Mouse (Mus musculus) neural tube, embryonic 14.5 days (tissue): Measurements from ENCODE around the gene Map3k7. TPM values are rescaled to one million over a fixed set of nuclear protein-coding genes. Genes with fewer than 3 reads are reported as not detected.

Source experiments
- ATAC-seq: fragments of 200-750 bp; cut with Nextera tagmentation; 2 replicates; pipeline ENCODE4 v1.8.0; 2017; ENCODE audit warnings: low read depth, mild to moderate bottlenecking, moderate TSS enrichment, moderate library complexity
- H3K27ac ChIP-seq: fragments of 300-500 bp; sonication (generic); 2 replicates; pipeline ENCODE4 v1.5.1; 2014; ENCODE audit warnings: low read depth, mild to moderate bottlenecking, control low read depth, low read length, moderate library complexity, mixed read lengths
- H3K27me3 ChIP-seq: fragments of 300-500 bp; sonication (generic); 2 replicates; pipeline ENCODE4 v1.6.1; 2014; ENCODE audit warnings: low read length; ENCODE audit not compliant: control insufficient read depth, insufficient read depth
- H3K36me3 ChIP-seq: fragments of 300-500 bp; sonication (generic); 2 replicates; pipeline ENCODE4 v1.6.1; 2014; ENCODE audit warnings: low read length, mixed read lengths; ENCODE audit not compliant: control insufficient read depth, insufficient read depth
- H3K4me1 ChIP-seq: fragments of 300-500 bp; sonication (generic); 2 replicates; pipeline ENCODE4 v1.6.1; 2014; ENCODE audit warnings: low read length; ENCODE audit not compliant: control insufficient read depth, insufficient read depth
- H3K4me2 ChIP-seq: fragments of 300-500 bp; sonication (generic); 2 replicates; pipeline ENCODE4 v1.6.1; 2014; ENCODE audit warnings: mild to moderate bottlenecking, low read depth, low read length, control low read depth
- H3K4me3 ChIP-seq: fragments of 300-500 bp; sonication (generic); 2 replicates; pipeline ENCODE4 v1.5.1; 2014; ENCODE audit warnings: low read depth, low read length, control low read depth, mixed read lengths
- H3K9ac ChIP-seq: fragments of 300-500 bp; sonication (generic); replicated peaks from 2 replicates; pipeline ENCODE4 v1.6.1; 2014; ENCODE audit warnings: low read depth, mild to moderate bottlenecking, control low read depth, low read length, mixed read lengths
- H3K9me3 ChIP-seq: fragments of 300-500 bp; sonication (generic); 2 replicates; pipeline ENCODE4 v1.6.1; 2016; ENCODE audit warnings: low read length; ENCODE audit not compliant: control insufficient read depth
- WGBS: fragments of 180-500 bp; shearing (Covaris S2); extraction: QIAGEN DNeasy Blood & Tissue Kit; methylation state at CpG from one replicate; pipeline ENCODE4 v1.1.7; 2014; 5-methylcytosine and 5-hydroxymethylcytosine counted together
- polyA plus RNA-seq: library from polyadenylated mRNA; unstranded; fragments of >200 nt; fragmentation: Nextera tagmentation; extraction: Ambion mirVana; gene quantifications from 2 replicates; pipeline ENCODE4 v1.2.1, GENCODE M21; 2014

Map3k7 gene
- polyA plus RNA-seq, 1 experiment from 2014 or later: 33.7 TPM

DNA sequence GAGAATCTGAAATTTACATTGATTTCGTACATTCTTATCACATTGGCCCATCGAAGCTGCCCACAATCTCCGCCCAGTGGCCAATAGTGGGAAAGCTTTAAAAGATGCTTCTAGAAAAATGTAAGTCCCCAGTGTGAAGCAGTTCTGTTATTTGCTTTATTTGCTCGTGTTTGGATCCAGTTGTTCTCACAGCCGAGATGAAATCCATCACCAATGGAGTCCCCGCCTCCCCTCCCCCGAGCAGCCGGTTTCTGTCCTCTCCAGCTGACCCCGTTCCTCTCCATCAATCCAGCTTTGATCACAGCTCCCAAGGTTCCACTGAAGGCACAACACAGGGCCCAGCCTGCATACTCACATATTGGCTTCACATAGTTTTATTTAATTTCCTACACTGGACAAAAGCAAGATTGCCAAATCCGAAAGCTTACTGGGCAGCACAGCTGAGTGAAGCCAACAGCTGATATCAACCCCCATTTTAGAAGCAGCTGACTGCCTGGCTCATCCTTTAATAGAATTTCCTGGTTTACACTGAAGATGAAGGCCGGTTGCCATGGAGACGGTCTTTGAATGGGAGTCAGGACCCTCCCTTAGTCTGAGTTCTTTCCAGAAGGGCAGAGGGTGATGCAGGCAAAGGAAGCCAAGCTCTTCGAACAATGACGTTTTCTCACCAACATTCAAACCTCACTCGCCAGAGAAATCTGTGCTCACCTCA lies 78.0 kb downstream of the Map3k7 start:
- H3K4me2 ChIP-seq: no peak overlapping the region
- peak overlapping the region; percentile 55 for H3K27ac ChIP-seq
- no peak overlapping the region for H3K9ac ChIP-seq
- H3K4me1 ChIP-seq: peaks cover 5% of the 10 kb centered on the region; the same call in 1 of the 2 replicates
- H3K4me3 ChIP-seq: no peak overlapping the region
- WGBS: 39% methylated on average over 15 of the region's 15 CpGs
- no peaks in the 10 kb centered on the region for H3K9me3 ChIP-seq
- no peaks in the 10 kb centered on the region for H3K36me3 ChIP-seq
- H3K27me3 ChIP-seq: no peaks in the 10 kb centered on the region
- peak; percentile 76 for ATAC-seq

GRCm38 (mm10) chr4:32045234-32045633 lies 81.3 kb downstream of the Map3k7 start:
- no peak for ATAC-seq
- Histone ChIP-seq H3K36me3 (no peaks in the 10 kb centered on the region), H3K27ac (no peak overlapping the region), H3K4me1 (peaks cover 5% of the 10 kb centered on the region; the same call in 1 of the 2 replicates), H3K27me3 (no peaks in the 10 kb centered on the region), H3K4me2 (no peak overlapping the region), H3K4me3 (no peak overlapping the region), H3K9me3 (no peaks in the 10 kb centered on the region), H3K9ac (no peak overlapping the region)
- 17% methylated on average over 5 of the region's 5 CpGs for WGBS

- Histone ChIP-seq H3K4me3 (no peak overlapping the region), H3K36me3 (no peaks in the 10 kb centered on the region), H3K9me3 (no peaks in the 10 kb centered on the region), H3K9ac (no peak overlapping the region), H3K4me2 (no peak overlapping the region), H3K4me1 (0 out of 2 replicates have a peak, but pooled peaks cover 4% of the 10 kb centered on the region), H3K27ac (no peak overlapping the region), H3K27me3 (no peaks in the 10 kb centered on the region)
- ATAC-seq: peak; percentile 83
- 32% methylated on average over 4 of the region's 4 CpGs for WGBS
These were observed 85.9 kb downstream of the Map3k7 start for GRCm38 (mm10) chr4:32049824-32050223.

- no peak overlapping the region for H3K4me2 ChIP-seq
- no peak overlapping the region for H3K4me3 ChIP-seq
- H3K27ac ChIP-seq: no peak overlapping the region
- no peak for ATAC-seq
- H3K4me1 ChIP-seq: peaks cover 10% of the 10 kb centered on the region; the same call in 1 of the 2 replicates
- no peaks in the 10 kb centered on the region for H3K9me3 ChIP-seq
- no peaks in the 10 kb centered on the region for H3K27me3 ChIP-seq
- 94% methylated on average over 14 of the region's 14 CpGs for WGBS
- H3K9ac ChIP-seq: no peak overlapping the region
- H3K36me3 ChIP-seq: no peaks in the 10 kb centered on the region
These were observed 89.3 kb downstream of the Map3k7 start for GRCm38 (mm10) chr4:32053171-32053570.

DNA sequence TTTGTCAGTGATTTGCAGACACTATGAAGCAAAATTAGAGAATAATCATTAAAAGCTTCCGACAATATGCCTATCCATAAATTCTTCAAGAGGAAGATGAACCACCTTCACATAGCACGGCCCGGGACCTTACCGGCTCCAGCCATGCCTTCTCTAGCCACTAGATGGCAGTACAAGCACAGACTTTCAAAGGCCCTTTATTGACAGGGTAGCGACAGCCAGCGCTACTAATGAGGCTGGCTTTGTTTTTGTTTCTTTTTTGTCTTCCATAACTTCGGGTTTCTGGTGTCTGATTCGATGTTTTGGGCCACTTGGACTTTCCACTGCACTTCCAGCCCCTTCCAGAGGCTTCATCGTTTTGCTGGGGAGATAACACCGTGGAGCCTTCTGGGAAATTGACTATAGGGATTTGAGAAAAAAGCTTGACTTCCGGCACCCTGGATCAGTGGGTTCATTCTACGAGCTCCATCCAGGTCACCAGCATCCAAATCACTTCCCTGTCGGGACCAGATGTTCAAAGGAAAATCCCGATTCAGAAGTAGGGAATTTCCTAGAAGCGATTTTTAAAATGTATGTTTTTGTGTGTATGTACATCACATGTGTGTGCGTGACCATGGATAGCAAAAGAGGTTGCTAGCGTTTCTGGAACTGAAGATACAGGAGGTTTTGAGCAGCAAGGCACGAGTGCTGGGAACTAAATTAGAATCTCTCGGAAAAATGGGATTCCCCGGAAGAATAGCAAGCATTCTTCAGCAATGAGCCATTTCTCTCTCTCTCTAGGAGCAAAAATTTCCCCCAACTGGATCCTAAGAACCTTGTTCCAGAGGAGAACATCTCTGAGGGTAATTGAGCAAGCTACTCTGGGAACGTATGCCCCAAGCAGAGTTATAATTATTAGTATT lies 91.5 kb downstream of the Map3k7 start:
- Histone ChIP-seq H3K9me3 (no peaks in the 10 kb centered on the region), H3K36me3 (no peaks in the 10 kb centered on the region), H3K4me2 (peak overlapping the region; percentile 68), H3K4me1 (peaks cover 9% of the 10 kb centered on the region; the same call in 1 of the 2 replicates), H3K4me3 (peak overlapping the region; percentile 34), H3K27ac (peak overlapping the region; percentile 57), H3K27me3 (no peaks in the 10 kb centered on the region), H3K9ac (peak overlapping the region; percentile 48)
- 23% methylated on average over 21 of the region's 21 CpGs for WGBS
- peak; percentile 91 for ATAC-seq

DNA sequence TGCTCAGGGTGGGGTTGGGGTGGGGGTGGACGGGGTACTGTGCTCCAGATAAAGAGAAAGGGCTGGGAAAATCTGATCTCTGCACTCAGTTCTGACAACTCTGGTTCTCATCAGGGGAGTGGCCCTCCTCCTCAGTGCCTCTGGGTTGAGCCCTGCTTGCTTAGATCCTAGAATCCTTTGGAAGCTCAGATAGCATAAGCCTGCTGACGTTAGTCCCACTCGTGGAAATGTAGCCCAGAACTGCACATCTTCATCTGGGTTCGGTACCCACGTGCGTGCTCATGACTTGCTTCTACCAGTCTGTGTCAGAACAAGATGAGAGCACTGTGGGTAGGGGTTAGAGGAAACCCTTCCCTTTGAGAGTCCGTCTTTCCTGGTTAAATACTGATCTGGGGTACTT lies 92.5 kb downstream of the Map3k7 start:
- no peak for ATAC-seq
- 83% methylated on average over 7 of the region's 7 CpGs for WGBS

GRCm38 (mm10) chr4:32057102-32057501 lies 93.2 kb downstream of the Map3k7 start:
- no peak overlapping the region for H3K27ac ChIP-seq
- H3K9ac ChIP-seq: no peak overlapping the region
- no peaks in the 10 kb centered on the region for H3K27me3 ChIP-seq
- no peak overlapping the region for H3K4me3 ChIP-seq
- 49% methylated on average over 5 of the region's 5 CpGs for WGBS
- ATAC-seq: peak; percentile 62; the same call in 1 of the 2 replicates
- H3K36me3 ChIP-seq: no peaks in the 10 kb centered on the region
- peaks cover 6% of the 10 kb centered on the region; the same call in 1 of the 2 replicates for H3K4me1 ChIP-seq
- no peaks in the 10 kb centered on the region for H3K9me3 ChIP-seq
- no peak overlapping the region for H3K4me2 ChIP-seq

More for the DNA sequence above, 92.5 kb downstream of the Map3k7 start:
- Histone ChIP-seq H3K27me3 (no peaks in the 10 kb centered on the region), H3K4me2 (no peak overlapping the region; the same call in 1 of the 2 replicates), H3K4me3 (no peak overlapping the region), H3K9ac (no peak overlapping the region), H3K27ac (no peak overlapping the region), H3K9me3 (no peaks in the 10 kb centered on the region), H3K36me3 (no peaks in the 10 kb centered on the region), H3K4me1 (peaks cover 6% of the 10 kb centered on the region; the same call in 1 of the 2 replicates)

DNA sequence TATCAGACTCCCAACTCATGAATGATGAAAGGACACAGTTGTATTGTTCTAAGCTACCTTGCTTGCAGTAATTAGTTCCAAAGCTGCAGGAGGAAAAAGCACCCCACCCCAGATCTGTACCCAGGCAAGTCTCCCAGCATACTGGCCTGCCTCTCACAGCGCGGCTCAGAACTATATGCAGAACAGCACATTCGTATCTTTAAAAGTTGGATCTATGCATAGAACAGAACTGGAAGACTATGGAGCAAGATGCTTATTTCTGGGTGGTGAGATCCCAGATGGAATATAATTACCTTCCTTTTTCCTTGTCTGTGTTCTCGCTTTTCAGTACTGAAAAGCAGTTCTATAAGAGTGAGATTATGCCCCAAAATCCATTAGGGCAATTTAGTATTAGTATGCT lies 96.8 kb downstream of the Map3k7 start:
- H3K9me3 ChIP-seq: no peaks in the 10 kb centered on the region
- 96% methylated on average over 4 of the region's 4 CpGs for WGBS
- H3K4me1 ChIP-seq: peaks cover 5% of the 10 kb centered on the region; the same call in 1 of the 2 replicates

More for the DNA sequence above, 96.8 kb downstream of the Map3k7 start:
- Histone ChIP-seq H3K4me2 (no peak overlapping the region), H3K4me3 (no peak overlapping the region), H3K27ac (no peak overlapping the region), H3K9ac (no peak overlapping the region), H3K36me3 (no peaks in the 10 kb centered on the region), H3K27me3 (no peaks in the 10 kb centered on the region)
- ATAC-seq: no peak
